Mouse (Mus musculus) CH12.LX (cell line): ENCODE measurements around the gene Zfp326. TPM values are rescaled to one million over a fixed set of nuclear protein-coding genes. Genes with fewer than 3 reads are reported as not detected.

Experiments used
- DNase-seq: peaks from one replicate; pipeline ENCODE4 v3.0.0-alpha.2; 2013; ENCODE audit errors: extremely low read depth
- H3K27ac ChIP-seq: 2 replicates; pipeline ENCODE4 v1.5.1; 2012; ENCODE audit warnings: low read depth, mild to moderate bottlenecking, control low read depth, moderate library complexity; ENCODE audit not compliant: insufficient read depth
- H3K27me3 ChIP-seq: replicated peaks from 2 replicates; pipeline ENCODE3; 2012; ENCODE audit warnings: inconsistent platforms
- H3K36me3 ChIP-seq, 2 experiments: replicated peaks in 1 of 2; 2 replicates each; pipeline versions ENCODE3 to v1.6.1; 2012; ENCODE audit warnings: inconsistent platforms in 1 of 2, low read length in 1 of 2, mild to moderate bottlenecking in 1 of 2, mixed read lengths in 1 of 2, moderate library complexity in 1 of 2; ENCODE audit not compliant: control insufficient read depth in 1 of 2, insufficient read depth in 1 of 2
- H3K4me1 ChIP-seq, 2 experiments: 2 replicates each; pipeline ENCODE4 v1.6.1; 2012; ENCODE audit warnings: inconsistent platforms in 1 of 2, moderate library complexity in 1 of 2; ENCODE audit not compliant: insufficient read depth in 2 of 2, control insufficient read depth in 1 of 2
- H3K4me2 ChIP-seq: 2 replicates; pipeline ENCODE4 v1.6.1; 2012; ENCODE audit warnings: low read depth, mild to moderate bottlenecking, control low read depth; ENCODE audit not compliant: poor library complexity, insufficient read depth, severe bottlenecking
- H3K4me3 ChIP-seq, 3 experiments: fragments of 150-350 bp in 1 of 3; sonication (generic) in 1 of 3; replicated peaks in 1 of 3; 2 replicates each; pipeline versions ENCODE3 to v1.5.1; 2011 to 2012; ENCODE audit warnings: low read depth in 2 of 3, low read length in 2 of 3, mild to moderate bottlenecking in 2 of 3, moderate library complexity in 2 of 3, control low read depth in 1 of 3, improper control_type of control experiment in 1 of 3, inconsistent platforms in 1 of 3, mixed read lengths in 1 of 3; ENCODE audit not compliant: poor library complexity in 1 of 3
- H3K79me2 ChIP-seq: replicated peaks from 2 replicates; pipeline ENCODE4 v1.6.1; 2012; ENCODE audit warnings: mild to moderate bottlenecking, moderate library complexity; ENCODE audit not compliant: control insufficient read depth, poor library complexity, insufficient read depth, severe bottlenecking; ENCODE audit errors: extremely low read depth
- H3K9ac ChIP-seq: 2 replicates; pipeline ENCODE4 v1.6.1; 2012; ENCODE audit warnings: low read depth, mild to moderate bottlenecking, control low read depth, moderate library complexity; ENCODE audit not compliant: insufficient read depth
- H3K9me3 ChIP-seq: replicated peaks from 2 replicates; pipeline ENCODE3; 2012; ENCODE audit warnings: low read length, inconsistent platforms, mixed read lengths
- CHD1 ChIP-seq: IDR thresholded peaks from 2 replicates; pipeline ENCODE4 v1.6.1; 2012; ENCODE audit warnings: low read depth, low read length, improper control_type of control experiment, inconsistent platforms
- CHD2 ChIP-seq: IDR thresholded peaks from 2 replicates; pipeline ENCODE4 v1.6.1; 2011; ENCODE audit warnings: low read length, improper control_type of control experiment
- CTCF ChIP-seq, 2 experiments: IDR thresholded peaks in 1 of 2; conservative IDR thresholded peaks in 1 of 2; 2 replicates each; pipeline ENCODE4 v1.5.1; 2011 to 2012; ENCODE audit warnings: low read depth in 2 of 2, low read length in 2 of 2, improper control_type of control experiment in 1 of 2, inconsistent platforms in 1 of 2, mild to moderate bottlenecking in 1 of 2, moderate library complexity in 1 of 2
- IRF4 ChIP-seq: IDR thresholded peaks from 2 replicates; pipeline ENCODE4 v1.6.1; 2014; ENCODE audit warnings: low read depth, mild to moderate bottlenecking, inconsistent platforms, low read length, improper control_type of control experiment
- JUND ChIP-seq: conservative IDR thresholded peaks from 2 replicates; pipeline ENCODE4 v1.6.1; 2011; ENCODE audit warnings: low read depth, low read length, improper control_type of control experiment
- KAT2A ChIP-seq: IDR thresholded peaks from 2 replicates; pipeline ENCODE4 v1.6.1; 2012; ENCODE audit warnings: low read length, improper control_type of control experiment, inconsistent platforms; ENCODE audit not compliant: insufficient replicate concordance
- MAX ChIP-seq: IDR thresholded peaks from 2 replicates; pipeline ENCODE4 v1.6.1; 2011; ENCODE audit warnings: low read length, improper control_type of control experiment
- MEF2A ChIP-seq: IDR thresholded peaks from 2 replicates; pipeline ENCODE4 v1.6.1; 2014; ENCODE audit warnings: low read depth, mild to moderate bottlenecking, inconsistent platforms, low read length, improper control_type of control experiment, borderline replicate concordance
- MYC ChIP-seq: IDR thresholded peaks from 2 replicates; pipeline ENCODE4 v1.6.1; 2011; ENCODE audit warnings: low read depth, mild to moderate bottlenecking, improper control_type of control experiment, low read length
- PAX5 ChIP-seq: IDR thresholded peaks from 2 replicates; pipeline ENCODE4 v1.6.1; 2012; ENCODE audit warnings: low read length, inconsistent platforms, mixed read lengths
- POLR2AphosphoS2 ChIP-seq: IDR thresholded peaks from 2 replicates; pipeline ENCODE4 v1.6.1; 2011; ENCODE audit warnings: low read depth, low read length, improper control_type of control experiment
- RAD21 ChIP-seq: IDR thresholded peaks from 2 replicates; pipeline ENCODE4 v1.6.1; 2011; ENCODE audit warnings: low read depth, mild to moderate bottlenecking, low read length, improper control_type of control experiment, moderate library complexity
- RCOR1 ChIP-seq: conservative IDR thresholded peaks from 2 replicates; pipeline ENCODE4 v1.6.1; 2012; ENCODE audit warnings: low read depth, mild to moderate bottlenecking, inconsistent platforms, low read length, improper control_type of control experiment
- SMC3 ChIP-seq: IDR thresholded peaks from 2 replicates; pipeline ENCODE4 v1.6.1; 2011; ENCODE audit warnings: low read depth, low read length, improper control_type of control experiment
- TCF12 ChIP-seq: IDR thresholded peaks from 2 replicates; pipeline ENCODE4 v1.6.1; 2014; ENCODE audit warnings: low read depth, mild to moderate bottlenecking, inconsistent platforms, low read length, improper control_type of control experiment
- ZC3H11A ChIP-seq: IDR thresholded peaks from 2 replicates; pipeline ENCODE4 v1.6.1; 2012; ENCODE audit warnings: low read depth, mild to moderate bottlenecking, inconsistent platforms, low read length, improper control_type of control experiment
- dilution Hi-C: fragments of 300-500 bp; cut with MboI; formaldehyde crosslinking; loops from 2 replicates; pipeline ENCODE4 v1.14.3; 2020; ENCODE audit warnings: low sequenced_read_pairs; ENCODE audit not compliant: extremely low pct_unique_long_range_greater_than_20kb, extremely low pct_ligation_motif_present
- in situ Hi-C: fragments of 300-500 bp; cut with MboI; formaldehyde crosslinking; loops from 3 replicates; pipeline ENCODE4 v1.14.3; 2019; ENCODE audit warnings: low sequenced_read_pairs, low pct_ligation_motif_present, low pct_unique_long_range_greater_than_20kb, mixed read lengths
- polyA plus RNA-seq: library from polyadenylated mRNA; unstranded; fragments of >175 nt; gene quantifications from 2 replicates; pipeline ENCODE4 v1.2.1, GENCODE M21; 2012; ENCODE audit warnings: low read depth; ENCODE audit not compliant: insufficient read length
- total RNA-seq, 2 experiments: library from RNA; depleted of rRNA; stranded (reverse); fragments of 300-350 nt in 1 of 2; fragments of >200 nt in 1 of 2; gene quantifications; 2 replicates each; pipeline ENCODE4 v1.2.3; 2012 to 2014

Gene Zfp326
- total and polyA plus RNA-seq, 3 experiments = 5.3 to 21.6 (median 7.4) TPM

DNA sequence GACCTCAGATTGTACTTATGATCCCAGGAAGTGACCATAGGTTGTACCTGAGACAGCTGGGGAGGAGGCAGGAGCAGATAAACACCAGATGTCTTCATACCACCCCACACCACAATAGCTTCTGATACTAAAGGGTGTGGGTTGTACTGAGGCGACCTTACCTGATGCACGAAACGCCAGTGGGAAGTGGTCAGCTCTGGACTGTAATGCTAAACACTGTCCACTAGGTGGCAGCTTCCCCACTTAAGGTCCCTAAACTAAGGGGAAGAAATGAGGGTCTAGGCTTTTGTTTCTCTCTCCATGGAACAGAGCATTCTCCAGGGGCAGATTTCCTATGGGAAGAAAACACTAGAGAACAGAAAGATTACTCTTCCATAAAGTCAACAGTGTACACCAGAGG lies 53.9 kb downstream of the Zfp326 start:
- Histone ChIP-seq H3K4me2 (no peak overlapping the region), H3K9me3 (peaks cover 7% of the 10 kb centered on the region), H3K4me3 (no peak overlapping the region), H3K27me3 (no peaks in the 10 kb centered on the region), H3K36me3 (peaks cover 0 to 5% of the 10 kb centered on the region in 2 experiments), H3K27ac (no peak overlapping the region), H3K9ac (no peak overlapping the region), H3K4me1 (no peaks in the 10 kb centered on the region), H3K79me2 (no peaks in the 10 kb centered on the region)
- in situ Hi-C loops (no loop called here), dilution Hi-C loops (no loop called here)
- TF ChIP-seq PAX5 = no peak
- peak; percentile 64 to 77 for TF ChIP-seq CTCF (conservative IDR thresholded peaks at IDR 0.05 in 1 of 2, IDR thresholded peaks at IDR 0.05 in 1 of 2; ENCODE audit: low read depth in 2 of 2, low read length in 2 of 2)
- peak; percentile 42 for TF ChIP-seq SMC3
- peak; percentile 23 for TF ChIP-seq RAD21
- no peak for TF ChIP-seq POLR2AphosphoS2
- DNase-seq = peak; percentile 10

DNA sequence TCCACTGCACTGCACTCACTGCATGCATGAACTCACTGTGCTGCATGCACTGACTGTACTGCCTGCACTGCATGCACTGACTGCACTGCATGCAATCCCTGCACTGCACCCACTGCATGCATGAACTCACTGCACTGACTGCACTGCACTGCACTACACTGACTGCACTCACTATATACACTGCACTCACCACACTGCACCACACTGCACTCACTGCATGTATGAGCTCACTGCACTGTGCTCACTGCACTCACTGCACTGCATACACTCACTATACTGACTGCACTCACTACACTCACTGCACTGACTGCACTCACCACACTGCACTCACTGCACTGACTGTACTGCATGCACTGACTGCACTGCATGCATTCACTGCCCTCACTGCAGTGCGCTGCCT lies 56.0 kb downstream of the Zfp326 start:
- Histone ChIP-seq H3K27me3 (no peaks in the 10 kb centered on the region), H3K79me2 (no peaks in the 10 kb centered on the region), H3K4me2 (no peak overlapping the region), H3K4me3 (no peak overlapping the region), H3K27ac (no peak overlapping the region), H3K36me3 (peaks cover 0 to 4% of the 10 kb centered on the region in 2 experiments), H3K9me3 (peaks cover 7% of the 10 kb centered on the region), H3K9ac (no peak overlapping the region), H3K4me1 (no peaks in the 10 kb centered on the region)
- TF ChIP-seq CHD1 (no peak), RCOR1 (no peak), MYC (no peak), JUND (no peak), SMC3 (no peak), TCF12 (no peak), IRF4 (no peak), PAX5 (no peak), ZC3H11A (no peak), KAT2A (no peak), MEF2A (no peak), MAX (no peak), CHD2 (no peak)
- no peak for DNase-seq
- dilution Hi-C loops = no loop called here
- in situ Hi-C loops = no loop called here
